Mouse (Mus musculus) cerebellum, adult 2 months (tissue): ENCODE results near the gene Tuba1b.

ENCODE experiments used
- CTCF ChIP-seq: fragments of 200-500 bp; IDR thresholded peaks from 2 replicates; pipeline ENCODE4 v1.5.1; 2011; ENCODE audit warnings: low read depth, mild to moderate bottlenecking, control low read depth, low read length, moderate library complexity, borderline replicate concordance; ENCODE audit not compliant: insufficient read depth
- POLR2A ChIP-seq: fragments of 200-500 bp; IDR thresholded peaks from 2 replicates; pipeline ENCODE4 v1.6.1; 2011; ENCODE audit warnings: low read length, control low read depth, borderline replicate concordance; ENCODE audit not compliant: insufficient read depth

GRCm38 (mm10) chr15:98954425-98955253 is 20.3 kb upstream of the Tuba1b start:
- TF ChIP-seq POLR2A = 0 out of 2 replicates have a peak, but pooled peaks have one; percentile 27
- no peak for TF ChIP-seq CTCF
